Mouse (Mus musculus): Measurements from ENCODE around the gene Ift46. TPM values are rescaled to one million over a fixed set of nuclear protein-coding genes. Genes with fewer than 3 reads are reported as not detected.

Ift46 gene
- polyA plus RNA-seq, 1 experiment from 2014 or later, result 52.8 TPM

- H3K27ac ChIP-seq (ENCODE audit: low read depth, low read length), result peak within 1 kb of the TSS; percentile 36; the same call in 1 of the 2 replicates
- 0 out of 2 replicates have a peak, but pooled peaks cover 5% of the 10 kb centered on the region for H3K4me1 ChIP-seq (replicated peaks; ENCODE audit: control insufficient read depth, insufficient read depth, low read length)
- H3K9ac ChIP-seq (ENCODE audit: low read depth, low read length), result peak within 1 kb of the TSS; percentile 54
- peaks cover 21% of the 10 kb centered on the region for H3K27me3 ChIP-seq (replicated peaks; ENCODE audit: control insufficient read depth, insufficient read depth, low read length)
- no peaks in the 10 kb centered on the region for H3K36me3 ChIP-seq (ENCODE audit: control insufficient read depth, insufficient read depth)
- no peaks in the 10 kb centered on the region for H3K9me3 ChIP-seq (ENCODE audit: control insufficient read depth)
- WGBS, result 2% methylated on average over 46 of the region's 47 CpGs
- H3K4me2 ChIP-seq (replicated peaks; ENCODE audit: low read depth), result peak within 1 kb of the TSS; percentile 82
- peak; percentile 52 for ATAC-seq
- H3K4me3 ChIP-seq (ENCODE audit: low read depth, low read length), result peak within 1 kb of the TSS; percentile 58
- peak; percentile 71 for TF ChIP-seq CTCF (IDR thresholded peaks at IDR 0.05; ENCODE audit: low read depth)
Measured at GRCm38 (mm10) chr9:44734524-44735494, 32.9 kb upstream of the Ift46 start, which contains the start of gene Phldb1. Gene Phldb1, minus strand, starts transcription at chr9:44735198.

GRCm38 (mm10) chr9:44735886-44736285 is 31.8 kb upstream of the Ift46 start:
- Histone ChIP-seq H3K36me3 (ENCODE audit: control insufficient read depth, insufficient read depth) (no peaks in the 10 kb centered on the region), H3K4me2 (replicated peaks; ENCODE audit: low read depth) (no peak overlapping the region), H3K27ac (ENCODE audit: low read depth, low read length) (no peak overlapping the region), H3K9me3 (ENCODE audit: control insufficient read depth) (no peaks in the 10 kb centered on the region), H3K4me3 (ENCODE audit: low read depth, low read length) (no peak overlapping the region), H3K27me3 (replicated peaks; ENCODE audit: control insufficient read depth, insufficient read depth, low read length) (peaks cover 21% of the 10 kb centered on the region), H3K9ac (ENCODE audit: low read depth, low read length) (no peak overlapping the region), H3K4me1 (replicated peaks; ENCODE audit: control insufficient read depth, insufficient read depth, low read length) (0 out of 2 replicates have a peak, but pooled peaks cover 5% of the 10 kb centered on the region)
- no peak for TF ChIP-seq CTCF (IDR thresholded peaks at IDR 0.05; ENCODE audit: low read depth)
- ATAC-seq, result no peak
- 70% methylated on average over 6 of the region's 6 CpGs for WGBS

DNA sequence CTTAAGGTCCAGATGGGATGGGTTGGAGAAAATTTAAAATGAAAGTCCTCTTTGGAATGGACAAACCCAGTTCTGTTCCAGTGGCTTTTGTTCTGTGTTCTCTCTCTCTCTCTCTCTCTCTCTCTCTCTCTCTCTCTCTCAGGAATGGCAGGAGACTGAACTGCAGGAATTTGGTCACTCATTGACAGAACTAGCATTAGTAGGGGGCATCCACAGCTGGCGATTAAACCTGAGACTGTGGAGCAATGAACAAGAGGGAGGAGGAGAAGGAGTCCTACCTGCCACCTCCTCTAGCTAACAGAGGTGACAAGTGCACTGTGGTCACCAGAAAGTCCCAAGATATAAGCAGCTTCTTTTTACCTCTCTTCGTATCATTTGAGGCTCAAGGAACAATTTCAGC is 31.4 kb upstream of the Ift46 start:
- Histone ChIP-seq H3K4me3 (ENCODE audit: low read depth, low read length) (no peak overlapping the region), H3K27ac (ENCODE audit: low read depth, low read length) (no peak overlapping the region), H3K4me2 (replicated peaks; ENCODE audit: low read depth) (no peak overlapping the region), H3K36me3 (ENCODE audit: control insufficient read depth, insufficient read depth) (no peaks in the 10 kb centered on the region), H3K9me3 (ENCODE audit: control insufficient read depth) (no peaks in the 10 kb centered on the region), H3K27me3 (replicated peaks; ENCODE audit: control insufficient read depth, insufficient read depth, low read length) (peaks cover 21% of the 10 kb centered on the region), H3K9ac (ENCODE audit: low read depth, low read length) (no peak overlapping the region), H3K4me1 (replicated peaks; ENCODE audit: control insufficient read depth, insufficient read depth, low read length) (0 out of 2 replicates have a peak, but pooled peaks cover 5% of the 10 kb centered on the region)
- no peak for TF ChIP-seq CTCF (IDR thresholded peaks at IDR 0.05; ENCODE audit: low read depth)
- ATAC-seq, result no peak
- 67% methylated on average over 2 of the region's 2 CpGs for WGBS

- ATAC-seq, result no peak
- Histone ChIP-seq H3K27me3 (replicated peaks; ENCODE audit: control insufficient read depth, insufficient read depth, low read length) (peaks cover 21% of the 10 kb centered on the region), H3K27ac (ENCODE audit: low read depth, low read length) (peak overlapping the region; percentile 58), H3K36me3 (ENCODE audit: control insufficient read depth, insufficient read depth) (peaks cover 1% of the 10 kb centered on the region; the same call in 1 of the 2 replicates), H3K9me3 (ENCODE audit: control insufficient read depth) (no peaks in the 10 kb centered on the region), H3K9ac (ENCODE audit: low read depth, low read length) (no peak overlapping the region), H3K4me3 (ENCODE audit: low read depth, low read length) (no peak overlapping the region), H3K4me1 (replicated peaks; ENCODE audit: control insufficient read depth, insufficient read depth, low read length) (0 out of 2 replicates have a peak, but pooled peaks cover 5% of the 10 kb centered on the region), H3K4me2 (replicated peaks; ENCODE audit: low read depth) (no peak overlapping the region)
- TF ChIP-seq CTCF (IDR thresholded peaks at IDR 0.05; ENCODE audit: low read depth), result 0 out of 2 replicates have a peak, but pooled peaks have one; percentile 10
- 38% methylated on average over 8 of the region's 8 CpGs for WGBS
Measured at GRCm38 (mm10) chr9:44737240-44737949, 30.3 kb upstream of the Ift46 start.

GRCm38 (mm10) chr9:44740663-44741192 is 27.0 kb upstream of the Ift46 start:
- H3K27ac ChIP-seq (ENCODE audit: low read depth, low read length), result no peak overlapping the region
- 92% methylated on average over 1 of the region's 1 CpGs for WGBS
- no peak overlapping the region for H3K4me3 ChIP-seq (ENCODE audit: low read depth, low read length)
- H3K36me3 ChIP-seq (ENCODE audit: control insufficient read depth, insufficient read depth), result peaks cover 30% of the 10 kb centered on the region
- H3K9ac ChIP-seq (ENCODE audit: low read depth, low read length), result no peak overlapping the region
- no peak for ATAC-seq
- peaks cover 5% of the 10 kb centered on the region for H3K27me3 ChIP-seq (replicated peaks; ENCODE audit: control insufficient read depth, insufficient read depth, low read length)
- TF ChIP-seq CTCF (IDR thresholded peaks at IDR 0.05; ENCODE audit: low read depth), result peak; percentile 53
- no peak overlapping the region for H3K4me2 ChIP-seq (replicated peaks; ENCODE audit: low read depth)
- no peaks in the 10 kb centered on the region for H3K9me3 ChIP-seq (ENCODE audit: control insufficient read depth)
- no peaks in the 10 kb centered on the region for H3K4me1 ChIP-seq (replicated peaks; ENCODE audit: control insufficient read depth, insufficient read depth, low read length)

DNA sequence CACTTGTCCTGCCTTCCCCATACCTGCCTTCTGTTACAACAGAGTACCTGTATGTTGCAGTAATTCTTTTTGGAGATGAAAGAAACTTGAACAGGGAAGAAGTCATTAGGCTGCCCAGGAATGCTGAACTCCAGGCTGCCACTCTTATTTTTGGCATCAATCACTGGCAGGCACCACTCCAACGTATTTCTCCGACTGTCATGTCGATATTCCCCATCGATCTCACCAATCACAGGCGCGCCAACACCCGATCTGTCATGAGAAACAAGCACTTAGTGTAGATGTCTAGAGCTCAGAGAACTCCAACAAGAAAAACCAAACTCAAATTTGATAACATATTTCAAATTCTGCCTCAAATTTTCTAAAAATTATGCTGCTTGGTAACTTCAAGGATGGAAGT is 22.3 kb upstream of the Ift46 start:
- Histone ChIP-seq H3K9ac (ENCODE audit: low read depth, low read length) (no peak overlapping the region), H3K36me3 (ENCODE audit: control insufficient read depth, insufficient read depth) (peaks cover 69% of the 10 kb centered on the region), H3K27ac (ENCODE audit: low read depth, low read length) (no peak overlapping the region), H3K9me3 (ENCODE audit: control insufficient read depth) (no peaks in the 10 kb centered on the region), H3K27me3 (replicated peaks; ENCODE audit: control insufficient read depth, insufficient read depth, low read length) (no peaks in the 10 kb centered on the region), H3K4me1 (replicated peaks; ENCODE audit: control insufficient read depth, insufficient read depth, low read length) (no peaks in the 10 kb centered on the region), H3K4me3 (ENCODE audit: low read depth, low read length) (no peak overlapping the region), H3K4me2 (replicated peaks; ENCODE audit: low read depth) (no peak overlapping the region)
- ATAC-seq, result no peak
- WGBS, result 94% methylated on average over 7 of the region's 7 CpGs
- no peak for TF ChIP-seq CTCF (IDR thresholded peaks at IDR 0.05; ENCODE audit: low read depth)
